Mouse (Mus musculus): ENCODE results near the gene Cnp. TPM values are rescaled to one million over a fixed set of nuclear protein-coding genes. Genes with fewer than 3 reads are reported as not detected.
"Not testable (repeated sequence)": the region's sequence is repeated elsewhere in the genome, so short reads cannot be mapped to it uniquely, and the experiment has no call there.

Cnp gene
- total RNA-seq (2015; ENCODE audit: low replicate concordance) (3.6 and 23.1 TPM in 2 replicates), total RNA-seq (2017; ENCODE audit: low replicate concordance) (14.1 and 14.4 TPM in 2 replicates)

DNA sequence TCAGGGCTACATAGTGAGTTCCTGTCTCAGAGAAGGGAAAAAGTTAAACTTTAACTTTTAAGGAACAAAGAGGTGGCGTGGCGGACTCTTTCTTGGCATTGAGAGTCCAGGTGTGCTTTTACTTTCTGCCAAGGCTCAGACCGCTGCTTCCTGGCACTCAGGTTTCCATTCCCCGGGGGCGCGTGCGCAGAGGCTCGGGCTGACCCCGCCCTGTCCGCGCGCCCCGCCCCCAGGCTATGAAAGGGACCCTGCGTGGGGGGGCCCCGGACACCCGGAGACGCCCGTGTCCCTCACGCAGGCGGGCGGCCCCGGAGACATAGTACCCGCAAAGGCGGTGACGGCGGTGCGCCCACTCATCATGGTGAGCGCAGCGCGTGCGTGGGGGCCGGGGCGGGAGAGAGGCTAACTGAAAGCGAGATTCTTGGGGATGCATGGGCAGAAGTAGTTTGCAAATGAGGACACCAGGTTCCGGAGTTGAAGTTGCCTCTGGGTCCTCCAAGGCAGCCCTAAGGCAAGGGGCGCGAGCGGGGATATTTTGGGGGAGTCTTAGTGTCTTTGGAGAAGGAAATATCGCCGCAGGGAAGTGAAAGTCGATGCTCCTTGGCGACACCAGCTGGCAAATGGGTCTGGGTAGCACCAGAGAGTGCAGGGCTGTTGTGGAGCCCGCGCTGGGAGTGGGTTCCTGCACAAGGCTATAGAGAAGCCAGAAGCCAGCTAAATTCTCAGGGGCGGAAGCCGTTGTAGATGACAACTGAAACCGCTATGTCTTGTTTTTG lies at the start of gene Cnp:
Gene Cnp (plus strand): TSS at position 197 of the 776 bp plus-strand sequence.
- ATAC-seq (replicated peaks; ENCODE audit: low FRiP score, poor library complexity, severe bottlenecking), result peak; percentile 52

DNA sequence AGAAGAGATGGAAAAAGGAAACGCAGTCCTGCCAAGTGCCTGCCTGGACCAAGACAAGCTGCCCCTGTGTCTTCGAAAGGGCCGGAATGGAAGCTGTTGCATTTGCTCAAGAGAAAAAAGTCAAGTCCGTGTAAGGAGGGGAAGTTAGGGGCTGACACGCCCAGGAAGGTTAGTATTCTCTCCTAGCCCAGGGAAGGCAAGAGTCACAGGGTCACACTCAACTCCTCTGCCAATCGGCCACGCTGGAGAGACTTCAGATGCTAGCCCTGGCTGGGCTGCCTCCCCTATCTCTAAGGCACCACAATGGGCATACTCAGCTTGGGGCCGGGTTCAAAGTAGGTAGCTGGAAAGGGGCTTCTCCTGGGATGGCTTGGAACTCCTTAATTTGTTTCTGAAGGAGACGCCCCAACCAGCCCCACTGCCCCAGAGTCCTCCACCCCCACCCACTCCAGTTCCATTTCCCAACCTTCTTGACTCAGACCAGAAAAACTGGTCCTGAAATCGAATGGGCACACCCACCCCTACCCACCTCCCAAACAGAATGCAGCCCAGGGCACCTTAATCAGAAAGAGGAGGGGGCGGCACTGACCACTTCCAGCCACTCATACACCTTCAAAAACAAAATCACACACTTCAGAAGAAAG lies 49.6 kb upstream of the Cnp start:
- ATAC-seq (replicated peaks; ENCODE audit: low FRiP score, poor library complexity, severe bottlenecking), result no peak

GRCm38 (mm10) chr11:100526052-100526816 lies 48.5 kb upstream of the Cnp start:
- no peak for ATAC-seq (replicated peaks; ENCODE audit: low FRiP score, poor library complexity, severe bottlenecking)

- peak; percentile 44 for ATAC-seq (replicated peaks; ENCODE audit: low FRiP score, poor library complexity, severe bottlenecking)
Measured at GRCm38 (mm10) chr11:100527066-100527457, 47.6 kb upstream of the Cnp start.

GRCm38 (mm10) chr11:100527458-100528374 lies 47.0 kb upstream of the Cnp start, which contains the start of gene Acly:
Acly (minus strand) TSS chr11:100528000.
- peak; percentile 94 for ATAC-seq (replicated peaks; ENCODE audit: low FRiP score, poor library complexity, severe bottlenecking)

DNA sequence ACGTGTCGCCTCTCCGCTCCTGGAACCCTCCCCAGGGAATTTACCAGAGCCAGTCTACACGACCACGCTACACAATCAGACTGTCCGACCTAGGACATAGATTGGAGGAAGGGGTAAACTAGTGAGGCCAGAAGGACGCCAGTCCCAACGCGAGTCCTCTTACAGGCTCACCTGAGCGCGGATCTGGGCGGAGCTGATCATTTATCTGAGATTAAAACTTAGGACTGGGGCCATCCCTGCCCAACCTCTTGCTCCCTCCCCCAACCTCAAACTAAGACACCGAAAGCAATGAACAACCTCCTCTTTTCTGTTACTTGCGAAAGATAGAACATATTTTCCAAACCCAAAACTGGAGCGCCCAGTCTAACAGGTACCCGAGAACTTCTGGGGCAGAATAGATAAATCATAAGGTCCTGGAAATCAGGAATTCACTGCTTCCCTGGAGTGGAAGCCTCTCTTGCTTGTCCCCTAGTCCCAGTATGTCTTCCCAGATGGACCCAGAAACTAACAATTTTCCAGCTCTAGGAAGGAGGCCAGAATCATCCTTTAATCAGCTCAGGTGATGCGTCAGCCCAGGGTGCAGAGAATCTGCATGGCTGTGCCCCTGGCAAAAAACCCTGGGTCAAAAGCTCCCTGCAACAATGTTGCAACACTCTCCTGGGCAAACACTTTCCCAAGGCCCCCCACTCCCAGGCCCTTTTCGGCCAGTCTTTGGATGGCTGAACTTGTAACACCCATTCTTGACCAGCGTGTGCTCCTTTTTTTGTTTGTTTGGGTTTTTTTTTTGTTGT lies 46.1 kb upstream of the Cnp start:
- 0 out of 2 replicates have a peak, but pooled peaks have one; percentile 1 for ATAC-seq (replicated peaks; ENCODE audit: low FRiP score, poor library complexity, severe bottlenecking)

- ATAC-seq (replicated peaks; ENCODE audit: low FRiP score, poor library complexity, severe bottlenecking), result no peak
Measured at GRCm38 (mm10) chr11:100533871-100534270, 40.8 kb upstream of the Cnp start.

DNA sequence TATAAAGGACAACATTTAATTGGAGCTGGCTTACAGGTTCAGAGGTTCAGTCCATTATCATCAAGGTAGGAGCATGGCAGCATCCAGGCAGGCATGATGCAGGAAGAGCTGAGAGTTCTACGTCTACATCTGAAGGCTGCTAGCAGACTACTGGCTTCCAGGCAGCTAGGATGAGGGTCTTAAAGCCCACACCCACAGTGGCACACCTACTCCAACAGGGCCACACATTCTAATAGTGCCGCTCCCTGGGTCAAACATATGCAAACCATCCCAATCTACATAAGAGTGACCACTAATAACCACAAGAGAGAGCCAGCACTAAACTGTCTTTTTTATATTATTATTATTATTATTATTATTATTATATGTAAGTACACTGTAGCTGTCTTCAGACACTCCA lies 40.3 kb upstream of the Cnp start:
- ATAC-seq (replicated peaks; ENCODE audit: low FRiP score, poor library complexity, severe bottlenecking), result not testable (repeated sequence)

GRCm38 (mm10) chr11:100534821-100535220 lies 39.9 kb upstream of the Cnp start:
- not testable (repeated sequence) for ATAC-seq (replicated peaks; ENCODE audit: low FRiP score, poor library complexity, severe bottlenecking)

- no peak for ATAC-seq (replicated peaks; ENCODE audit: low FRiP score, poor library complexity, severe bottlenecking)
Measured at GRCm38 (mm10) chr11:100535996-100536395, 38.7 kb upstream of the Cnp start.

DNA sequence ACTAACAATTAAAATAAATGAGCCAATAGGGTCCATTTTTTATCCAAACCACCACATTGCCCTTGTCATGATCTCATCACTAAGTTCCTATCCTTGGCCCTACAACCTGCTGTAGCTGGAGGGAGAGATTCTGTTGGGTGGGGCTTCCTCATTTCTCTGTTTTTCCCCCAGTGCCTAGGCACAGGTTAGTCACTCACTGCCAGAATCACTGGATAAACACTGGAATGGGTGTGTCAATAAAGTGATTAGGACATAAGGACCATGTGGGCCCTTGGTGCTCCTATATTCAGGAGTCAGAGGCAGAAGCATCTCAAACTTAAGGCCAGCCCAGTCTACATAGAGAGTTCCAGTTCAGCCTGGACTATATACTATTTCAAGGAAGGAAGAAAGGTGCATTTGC lies 38.2 kb upstream of the Cnp start:
- ATAC-seq (replicated peaks; ENCODE audit: low FRiP score, poor library complexity, severe bottlenecking), result no peak

DNA sequence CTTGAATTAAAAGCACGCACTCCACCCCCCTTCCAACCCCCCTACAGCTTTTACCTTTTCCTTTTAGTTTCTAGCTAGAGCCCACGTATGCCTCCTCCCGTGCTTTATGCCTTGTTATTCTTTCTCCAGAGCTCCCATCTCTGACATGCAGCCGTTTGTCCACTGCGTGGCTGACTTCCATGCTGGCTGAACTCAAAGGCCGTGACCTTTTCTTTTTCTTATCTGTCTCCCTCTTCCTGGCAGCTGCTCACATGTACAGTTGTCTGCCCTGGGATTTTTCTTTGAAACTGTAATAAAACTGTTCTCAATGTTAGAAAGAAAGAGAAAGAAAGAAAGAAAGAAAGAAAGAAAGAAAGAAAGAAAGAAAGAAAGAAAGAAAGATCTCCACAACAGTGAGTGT lies 33.7 kb upstream of the Cnp start:
- ATAC-seq (replicated peaks; ENCODE audit: low FRiP score, poor library complexity, severe bottlenecking), result no peak

DNA sequence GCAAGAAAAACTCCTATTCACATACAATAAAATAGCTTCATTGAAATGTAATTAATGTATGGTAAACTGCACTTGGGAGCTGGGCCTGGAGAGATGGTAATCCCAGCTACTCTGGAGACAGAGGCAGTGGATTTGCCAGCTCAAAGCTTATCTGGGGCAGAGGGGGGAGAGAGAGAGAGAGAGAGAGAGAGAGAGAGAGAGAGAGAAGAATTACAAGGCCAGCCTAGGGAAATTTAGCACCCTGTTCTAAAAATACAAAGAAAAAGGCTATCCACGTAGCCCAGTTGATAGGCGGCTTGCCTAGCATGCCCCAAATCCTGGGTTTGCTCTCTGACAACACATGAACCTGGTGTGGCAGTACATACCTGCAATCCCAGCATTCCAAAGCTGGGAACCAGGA lies 33.1 kb upstream of the Cnp start:
- ATAC-seq (replicated peaks; ENCODE audit: low FRiP score, poor library complexity, severe bottlenecking), result no peak

DNA sequence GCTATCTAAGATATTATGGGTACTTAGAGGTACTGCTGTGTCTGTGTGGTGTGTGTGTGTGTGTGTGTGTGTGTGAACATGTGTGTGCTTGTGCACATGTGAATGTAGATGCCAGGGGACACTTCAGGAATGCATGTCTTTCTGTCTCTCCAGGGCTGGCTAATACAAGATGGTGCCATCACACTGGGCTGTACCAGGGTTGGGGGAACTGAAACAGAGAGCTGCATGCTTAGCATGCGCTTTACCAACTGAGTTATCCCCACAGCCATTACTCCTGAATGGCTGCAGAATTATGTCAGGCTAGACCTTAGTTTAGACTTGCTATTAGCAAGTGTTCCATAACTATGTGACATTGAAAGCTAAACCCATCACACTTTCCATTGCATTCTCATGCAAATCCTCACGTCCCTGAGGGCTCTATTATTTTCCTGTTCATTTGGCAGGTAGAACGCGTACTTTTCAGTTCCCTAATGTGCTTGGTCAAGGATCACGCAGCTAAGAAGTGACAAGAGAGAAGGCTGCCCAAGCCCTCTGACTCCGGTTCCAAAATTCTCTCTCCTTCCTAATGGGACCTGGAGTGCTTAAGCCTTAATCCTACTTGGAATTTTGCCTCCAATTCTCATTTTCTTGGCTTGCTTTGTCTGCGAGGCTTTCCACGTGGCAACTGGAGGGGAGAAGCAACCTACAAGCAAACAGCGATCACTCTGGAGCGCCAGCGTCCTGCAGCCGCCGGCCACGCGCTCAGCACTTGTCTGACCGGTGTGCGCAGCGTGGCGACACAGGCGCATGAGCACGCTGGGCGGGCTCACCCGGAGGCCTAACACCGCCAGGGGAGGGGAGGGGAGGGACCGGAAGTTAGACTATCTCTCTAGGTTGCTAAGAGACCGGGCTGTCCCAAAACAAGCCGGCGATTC lies 29.6 kb upstream of the Cnp start, which contains the start of gene Ttc25:
Gene Ttc25 (plus strand): TSS at position 776 of the 914 bp plus-strand sequence.
- ATAC-seq (replicated peaks; ENCODE audit: low FRiP score, poor library complexity, severe bottlenecking), result peak; percentile 96

- no peak for ATAC-seq (replicated peaks; ENCODE audit: low FRiP score, poor library complexity, severe bottlenecking)
Measured at GRCm38 (mm10) chr11:100545746-100546085, 29.0 kb upstream of the Cnp start.

DNA sequence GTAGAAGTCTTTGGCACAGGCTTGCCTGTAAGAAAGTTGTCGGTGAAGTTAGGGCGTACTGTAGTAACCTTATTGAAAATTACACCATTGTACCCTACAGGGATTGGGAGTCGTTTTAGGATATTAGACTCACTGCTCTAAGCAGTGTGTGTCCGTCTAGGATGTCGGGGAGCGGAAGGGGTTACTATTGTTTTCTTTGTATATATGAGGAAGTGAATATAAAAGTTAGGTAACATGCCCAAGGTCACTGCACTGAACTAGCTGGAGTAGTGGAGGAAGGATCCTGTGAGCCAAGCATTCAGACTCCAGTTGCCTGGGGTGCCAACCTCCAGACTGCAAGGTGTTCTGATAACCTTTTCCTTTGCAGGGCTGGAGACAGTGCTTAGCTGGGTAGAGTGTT lies 27.7 kb upstream of the Cnp start:
- no peak for ATAC-seq (replicated peaks; ENCODE audit: low FRiP score, poor library complexity, severe bottlenecking)

GRCm38 (mm10) chr11:100548141-100548540 lies 26.6 kb upstream of the Cnp start:
- ATAC-seq (replicated peaks; ENCODE audit: low FRiP score, poor library complexity, severe bottlenecking), result no peak

GRCm38 (mm10) chr11:100549466-100549865 lies 25.2 kb upstream of the Cnp start:
- no peak for ATAC-seq (replicated peaks; ENCODE audit: low FRiP score, poor library complexity, severe bottlenecking)

Measured in erythroid progenitor cell, adult 5-6 weeks (primary cell).